Mouse (Mus musculus): ENCODE results near the gene Asf1b. TPM values are rescaled to one million over a fixed set of nuclear protein-coding genes. Genes with fewer than 3 reads are reported as not detected.
A peak's percentile ranks its signal among the peaks of the same experiment; 100 is the strongest.

Asf1b gene
- polyA plus RNA-seq, 1 experiment from 2014 or later: 68.2 TPM

- ATAC-seq (ENCODE audit: low FRiP score, low TSS enrichment): no peak
- WGBS: 76% methylated on average over 6 of the region's 6 CpGs
- Histone ChIP-seq H3K36me3 (ENCODE audit: control insufficient read depth, insufficient read depth, low read length) (peaks cover 34% of the 10 kb centered on the region), H3K27me3 (ENCODE audit: control insufficient read depth, insufficient read depth, low read length) (no peaks in the 10 kb centered on the region), H3K4me2 (replicated peaks; ENCODE audit: low read depth, low read length) (no peak overlapping the region), H3K4me1 (ENCODE audit: control insufficient read depth, insufficient read depth, low read length) (no peaks in the 10 kb centered on the region), H3K9me3 (ENCODE audit: control insufficient read depth, low read length) (no peaks in the 10 kb centered on the region), H3K9ac (ENCODE audit: low read depth, low read length) (no peak overlapping the region), H3K27ac (ENCODE audit: low read depth, low read length) (no peak overlapping the region), H3K4me3 (ENCODE audit: low read length) (no peak overlapping the region)
Measured at GRCm38 (mm10) chr8:83941066-83941677, 14.1 kb upstream of the Asf1b start.

- no peaks in the 10 kb centered on the region for H3K4me1 ChIP-seq (ENCODE audit: control insufficient read depth, insufficient read depth, low read length)
- H3K27me3 ChIP-seq (ENCODE audit: control insufficient read depth, insufficient read depth, low read length): no peaks in the 10 kb centered on the region
- peaks cover 23% of the 10 kb centered on the region for H3K36me3 ChIP-seq (ENCODE audit: control insufficient read depth, insufficient read depth, low read length)
- ATAC-seq (ENCODE audit: low FRiP score, low TSS enrichment): no peak
- H3K4me2 ChIP-seq (replicated peaks; ENCODE audit: low read depth, low read length): no peak overlapping the region
- 85% methylated on average over 1 of the region's 1 CpGs for WGBS
- no peak overlapping the region for H3K4me3 ChIP-seq (ENCODE audit: low read length)
- no peak overlapping the region for H3K9ac ChIP-seq (ENCODE audit: low read depth, low read length)
- H3K9me3 ChIP-seq (ENCODE audit: control insufficient read depth, low read length): no peaks in the 10 kb centered on the region
- H3K27ac ChIP-seq (ENCODE audit: low read depth, low read length): no peak overlapping the region
Measured at GRCm38 (mm10) chr8:83942446-83942845, 12.9 kb upstream of the Asf1b start.

GRCm38 (mm10) chr8:83945540-83945939 is 9.8 kb upstream of the Asf1b start:
- no peak for ATAC-seq (ENCODE audit: low FRiP score, low TSS enrichment)
- 71% methylated on average over 3 of the region's 3 CpGs for WGBS
- H3K4me2 ChIP-seq (replicated peaks; ENCODE audit: low read depth, low read length): no peak overlapping the region
- no peak overlapping the region for H3K4me3 ChIP-seq (ENCODE audit: low read length)
- H3K4me1 ChIP-seq (ENCODE audit: control insufficient read depth, insufficient read depth, low read length): no peaks in the 10 kb centered on the region
- H3K36me3 ChIP-seq (ENCODE audit: control insufficient read depth, insufficient read depth, low read length): no peaks in the 10 kb centered on the region
- no peaks in the 10 kb centered on the region for H3K27me3 ChIP-seq (ENCODE audit: control insufficient read depth, insufficient read depth, low read length)
- no peaks in the 10 kb centered on the region for H3K9me3 ChIP-seq (ENCODE audit: control insufficient read depth, low read length)
- no peak overlapping the region for H3K27ac ChIP-seq (ENCODE audit: low read depth, low read length)
- no peak overlapping the region for H3K9ac ChIP-seq (ENCODE audit: low read depth, low read length)

GRCm38 (mm10) chr8:83954749-83955105 is 580 bp upstream of the Asf1b start:
- H3K9ac ChIP-seq (ENCODE audit: low read depth, low read length): peak overlapping the region; percentile 25
- peak overlapping the region; percentile 79 for H3K4me3 ChIP-seq (ENCODE audit: low read length)
- H3K36me3 ChIP-seq (ENCODE audit: control insufficient read depth, insufficient read depth, low read length): no peaks in the 10 kb centered on the region
- no peak overlapping the region for H3K27ac ChIP-seq (ENCODE audit: low read depth, low read length)
- WGBS: under 1% methylated on average over 14 of the region's 14 CpGs
- peaks cover 18% of the 10 kb centered on the region for H3K4me1 ChIP-seq (ENCODE audit: control insufficient read depth, insufficient read depth, low read length)
- H3K9me3 ChIP-seq (ENCODE audit: control insufficient read depth, low read length): no peaks in the 10 kb centered on the region
- no peaks in the 10 kb centered on the region for H3K27me3 ChIP-seq (ENCODE audit: control insufficient read depth, insufficient read depth, low read length)
- no peak for ATAC-seq (ENCODE audit: low FRiP score, low TSS enrichment)
- peak overlapping the region; percentile 40 for H3K4me2 ChIP-seq (replicated peaks; ENCODE audit: low read depth, low read length)

GRCm38 (mm10) chr8:83955958-83956218 is 581 bp downstream of the Asf1b start:
- no peaks in the 10 kb centered on the region for H3K36me3 ChIP-seq (ENCODE audit: control insufficient read depth, insufficient read depth, low read length)
- ATAC-seq (ENCODE audit: low FRiP score, low TSS enrichment): no peak; the same call in 1 of the 2 replicates
- WGBS: 2% methylated on average over 15 of the region's 15 CpGs
- H3K4me2 ChIP-seq (replicated peaks; ENCODE audit: low read depth, low read length): peak overlapping the region; percentile 91
- H3K27me3 ChIP-seq (ENCODE audit: control insufficient read depth, insufficient read depth, low read length): no peaks in the 10 kb centered on the region
- H3K27ac ChIP-seq (ENCODE audit: low read depth, low read length): no peak overlapping the region
- no peaks in the 10 kb centered on the region for H3K9me3 ChIP-seq (ENCODE audit: control insufficient read depth, low read length)
- H3K4me3 ChIP-seq (ENCODE audit: low read length): peak overlapping the region; percentile 79
- H3K4me1 ChIP-seq (ENCODE audit: control insufficient read depth, insufficient read depth, low read length): peaks cover 18% of the 10 kb centered on the region
- H3K9ac ChIP-seq (ENCODE audit: low read depth, low read length): peak overlapping the region; percentile 68

- Histone ChIP-seq H3K4me3 (ENCODE audit: low read length) (peak overlapping the region; percentile 79), H3K27me3 (ENCODE audit: control insufficient read depth, insufficient read depth, low read length) (no peaks in the 10 kb centered on the region), H3K36me3 (ENCODE audit: control insufficient read depth, insufficient read depth, low read length) (no peaks in the 10 kb centered on the region), H3K4me1 (ENCODE audit: control insufficient read depth, insufficient read depth, low read length) (peaks cover 18% of the 10 kb centered on the region), H3K9me3 (ENCODE audit: control insufficient read depth, low read length) (no peaks in the 10 kb centered on the region), H3K9ac (ENCODE audit: low read depth, low read length) (peak overlapping the region; percentile 68; the same call in 1 of the 2 replicates), H3K4me2 (replicated peaks; ENCODE audit: low read depth, low read length) (peak overlapping the region; percentile 91), H3K27ac (ENCODE audit: low read depth, low read length) (no peak overlapping the region)
- WGBS: 23% methylated on average over 1 of the region's 1 CpGs
- ATAC-seq (ENCODE audit: low FRiP score, low TSS enrichment): no peak
Measured at GRCm38 (mm10) chr8:83956789-83957188, 1.5 kb downstream of the Asf1b start.

GRCm38 (mm10) chr8:83964015-83964765 is 8.9 kb downstream of the Asf1b start:
- H3K9ac ChIP-seq (ENCODE audit: low read depth, low read length): no peak overlapping the region
- H3K9me3 ChIP-seq (ENCODE audit: control insufficient read depth, low read length): no peaks in the 10 kb centered on the region
- no peaks in the 10 kb centered on the region for H3K4me1 ChIP-seq (ENCODE audit: control insufficient read depth, insufficient read depth, low read length)
- H3K27ac ChIP-seq (ENCODE audit: low read depth, low read length): no peak overlapping the region
- no peaks in the 10 kb centered on the region for H3K27me3 ChIP-seq (ENCODE audit: control insufficient read depth, insufficient read depth, low read length)
- peaks cover 28% of the 10 kb centered on the region for H3K36me3 ChIP-seq (ENCODE audit: control insufficient read depth, insufficient read depth, low read length)
- ATAC-seq (ENCODE audit: low FRiP score, low TSS enrichment): no peak
- 91% methylated on average over 5 of the region's 5 CpGs for WGBS
- no peak overlapping the region for H3K4me2 ChIP-seq (replicated peaks; ENCODE audit: low read depth, low read length)
- no peak overlapping the region for H3K4me3 ChIP-seq (ENCODE audit: low read length)

- H3K4me1 ChIP-seq (ENCODE audit: control insufficient read depth, insufficient read depth, low read length): 0 out of 2 replicates have a peak, but pooled peaks cover 2% of the 10 kb centered on the region
- no peak overlapping the region for H3K27ac ChIP-seq (ENCODE audit: low read depth, low read length)
- H3K9ac ChIP-seq (ENCODE audit: low read depth, low read length): no peak overlapping the region
- H3K9me3 ChIP-seq (ENCODE audit: control insufficient read depth, low read length): no peaks in the 10 kb centered on the region
- H3K4me2 ChIP-seq (replicated peaks; ENCODE audit: low read depth, low read length): no peak overlapping the region
- H3K4me3 ChIP-seq (ENCODE audit: low read length): no peak overlapping the region
- WGBS: 97% methylated on average over 7 of the region's 7 CpGs
- H3K36me3 ChIP-seq (ENCODE audit: control insufficient read depth, insufficient read depth, low read length): peaks cover 35% of the 10 kb centered on the region
- no peak for ATAC-seq (ENCODE audit: low FRiP score, low TSS enrichment)
- no peaks in the 10 kb centered on the region for H3K27me3 ChIP-seq (ENCODE audit: control insufficient read depth, insufficient read depth, low read length)
Measured at GRCm38 (mm10) chr8:83967701-83968100, 12.4 kb downstream of the Asf1b start.

- Histone ChIP-seq H3K9ac (ENCODE audit: low read depth, low read length) (no peak overlapping the region), H3K4me2 (replicated peaks; ENCODE audit: low read depth, low read length) (no peak overlapping the region), H3K4me1 (ENCODE audit: control insufficient read depth, insufficient read depth, low read length) (peaks cover 16% of the 10 kb centered on the region; the same call in 1 of the 2 replicates), H3K27me3 (ENCODE audit: control insufficient read depth, insufficient read depth, low read length) (no peaks in the 10 kb centered on the region), H3K4me3 (ENCODE audit: low read length) (no peak overlapping the region), H3K36me3 (ENCODE audit: control insufficient read depth, insufficient read depth, low read length) (peaks cover 34% of the 10 kb centered on the region), H3K9me3 (ENCODE audit: control insufficient read depth, low read length) (no peaks in the 10 kb centered on the region), H3K27ac (ENCODE audit: low read depth, low read length) (no peak overlapping the region)
- ATAC-seq (ENCODE audit: low FRiP score, low TSS enrichment): no peak
- 91% methylated on average over 4 of the region's 4 CpGs for WGBS
Measured at GRCm38 (mm10) chr8:83971121-83971520, 15.8 kb downstream of the Asf1b start.

All from kidney, embryonic 14.5 days (tissue).